Mouse (Mus musculus): ENCODE measurements around the gene Nol9.

DNA sequence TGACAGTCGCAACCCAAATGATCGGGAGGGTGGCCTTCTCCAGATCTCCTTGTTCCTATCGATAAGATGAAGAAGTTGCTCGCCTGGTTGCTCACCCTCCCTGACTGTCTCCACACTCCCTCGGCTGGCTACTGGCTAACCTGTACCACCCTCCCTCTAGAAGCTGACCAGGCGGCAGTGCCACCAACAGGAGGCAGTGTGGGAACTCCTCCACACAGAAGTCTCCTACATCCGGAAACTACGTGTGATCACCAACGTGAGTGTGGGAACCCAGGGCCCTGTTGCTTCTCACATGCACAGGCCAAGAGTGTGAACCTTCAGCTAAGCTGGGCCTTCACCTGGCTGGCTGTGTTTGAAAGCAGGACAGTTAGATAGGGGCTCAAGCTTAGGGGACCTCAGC is 67.6 kb downstream of the Nol9 start:
- no peak for TF ChIP-seq CTCF (IDR thresholded peaks at IDR 0.05; ENCODE audit: extremely low read depth, insufficient read length, insufficient replicate concordance, low read depth, low read length)
- TF ChIP-seq POLR2A (IDR thresholded peaks at IDR 0.05; ENCODE audit: low read depth, low read length): no peak

All from small intestine, adult 2 months (tissue).